In genomic region chr2:153404882-153405281, GRCm38 (mm10) we compare ENCODE assay signal across 27 mouse cellular contexts. TPM values are rescaled to one million over a fixed set of nuclear protein-coding genes. Genes with fewer than 3 reads are reported as not detected.
DNase-seq lines count a peak whose midpoint lies in the region; ATAC-seq and TF ChIP-seq lines count a peak whose summit lies in the region.
"Had no signal": no experiment of that assay in that cellular context is flagged by ENCODE, and none has a peak within 500 bp of the region (broad histone marks: within the 10 kb centered on the region; RNA-seq: fewer than 3 reads in every experiment).

No protein-coding gene starts in this region.

- peak; percentile 82 for ATAC-seq in intestine, embryonic 16.5 days
- ATAC-seq: forebrain, postnatal 0 days had no signal

- dilution Hi-C loops in CH12.LX (cut with MboI; ENCODE audit: extremely low pct_ligation_motif_present, extremely low pct_unique_long_range_greater_than_20kb, low sequenced_read_pairs), result no loop called here

- peaks cover 39 to 73% of the 10 kb centered on the region in 2 experiments for H3K36me3 ChIP-seq in CH12.LX (replicated peaks in 1 of 2; ENCODE audit: control insufficient read depth in 1 of 2, insufficient read depth in 1 of 2, low read length in 1 of 2)
- peaks cover 16% of the 10 kb centered on the region for H3K36me3 ChIP-seq in intestine, embryonic 16.5 days (ENCODE audit: control insufficient read depth, insufficient read depth, low read length)
- H3K36me3 ChIP-seq in myocyte (ENCODE audit: control insufficient read depth, insufficient read depth), result peaks cover 10% of the 10 kb centered on the region

- no peaks in the 10 kb centered on the region for H3K9me3 ChIP-seq in CH12.LX (replicated peaks; ENCODE audit: low read length)
- H3K9me3 ChIP-seq in intestine, embryonic 16.5 days (ENCODE audit: control insufficient read depth, low read length), result no peaks in the 10 kb centered on the region
- H3K9me3 ChIP-seq: embryonic facial prominence, embryonic 10.5 days; embryonic facial prominence, embryonic 15.5 days; forebrain, embryonic 12.5 days; heart, embryonic 13.5 days; lung, embryonic 15.5 days; neural tube, embryonic 15.5 days had no signal

- in situ Hi-C loops in CH12.LX (cut with MboI; ENCODE audit: low pct_ligation_motif_present, low pct_unique_long_range_greater_than_20kb, low sequenced_read_pairs), result no loop called here

- TF ChIP-seq POLR2A in CH12.LX (IDR thresholded peaks at IDR 0.05; ENCODE audit: low read depth, low read length), result no peak
- no peak for TF ChIP-seq POLR2A in myocyte (IDR thresholded peaks at IDR 0.05; ENCODE audit: insufficient read length, low read depth)

- H3K27ac ChIP-seq in CH12.LX (ENCODE audit: insufficient read depth, low read depth), result no peak overlapping the region
- H3K27ac ChIP-seq in intestine, embryonic 16.5 days (ENCODE audit: low read length), result peak overlapping the region; percentile 54
- H3K27ac ChIP-seq: embryonic facial prominence, embryonic 10.5 days; embryonic facial prominence, embryonic 15.5 days; forebrain, embryonic 12.5 days; heart, embryonic 13.5 days; hindbrain, embryonic 14.5 days; lung, embryonic 15.5 days; macrophage; neural tube, embryonic 15.5 days had no signal

- H3K4me2 ChIP-seq in CH12.LX (ENCODE audit: insufficient read depth, low read depth, poor library complexity, severe bottlenecking) (no peak overlapping the region), myocyte (ENCODE audit: low read depth) (no peak overlapping the region)
- H3K4me2 ChIP-seq in intestine, embryonic 16.5 days (ENCODE audit: low read depth, low read length), result no peak overlapping the region
- H3K4me2 ChIP-seq: embryonic facial prominence, embryonic 15.5 days; forebrain, embryonic 12.5 days; heart, embryonic 13.5 days; hindbrain, embryonic 14.5 days; lung, embryonic 15.5 days; neural tube, embryonic 15.5 days had no signal

- H3K27me3 ChIP-seq in CH12.LX (replicated peaks), result no peaks in the 10 kb centered on the region
- no peaks in the 10 kb centered on the region for H3K27me3 ChIP-seq in intestine, embryonic 16.5 days (replicated peaks; ENCODE audit: control insufficient read depth, insufficient read depth, low read length)
- H3K27me3 ChIP-seq in myocyte (ENCODE audit: control insufficient read depth, insufficient read depth, insufficient read length), result no peaks in the 10 kb centered on the region
- H3K27me3 ChIP-seq: embryonic facial prominence, embryonic 15.5 days; forebrain, embryonic 12.5 days; heart, embryonic 13.5 days; lung, embryonic 15.5 days; neural tube, embryonic 15.5 days had no signal

- peak; percentile 78 for DNase-seq in heart, adult 11 months
- no peak for DNase-seq in heart, adult 18-20 months
- DNase-seq in CH12.LX (ENCODE audit: extremely low read depth), result no peak
- DNase-seq in layer of hippocampus, adult 11-12 months (ENCODE audit: low spot score), result no peak
- DNase-seq in gastrocnemius, postnatal 14 days, result no peak
- no peak for DNase-seq in kidney, postnatal 36 days
- DNase-seq: cerebellum, adult 8-10 months; cerebellum, postnatal 25 days; forebrain, postnatal 0 days; heart, postnatal 10 days; kidney, adult 11 months; kidney, postnatal 4 days; midbrain, embryonic 14.5 days; retina, postnatal 1 day; right cerebral cortex, postnatal 14 days; thymus, adult 2 months; thymus, postnatal 36 days had no signal

- no peak overlapping the region for H3K9ac ChIP-seq in CH12.LX (ENCODE audit: insufficient read depth, low read depth)
- H3K9ac ChIP-seq in intestine, embryonic 16.5 days (ENCODE audit: low read depth, low read length), result no peak overlapping the region
- H3K9ac ChIP-seq: embryonic facial prominence, embryonic 15.5 days; forebrain, embryonic 12.5 days; forebrain, postnatal 0 days; heart, embryonic 13.5 days; hindbrain, embryonic 14.5 days; lung, embryonic 15.5 days; neural tube, embryonic 15.5 days had no signal

- TF ChIP-seq EP300 in CH12.LX (IDR thresholded peaks at IDR 0.05; ENCODE audit: low read length), result no peak

- 58% methylated on average over 3 of the region's 3 CpGs for WGBS in intestine, embryonic 16.5 days

- H3K79me2 ChIP-seq in CH12.LX (replicated peaks; ENCODE audit: control insufficient read depth, extremely low read depth, insufficient read depth, poor library complexity, severe bottlenecking) (no peaks in the 10 kb centered on the region), myocyte (ENCODE audit: control insufficient read depth, insufficient read depth) (no peaks in the 10 kb centered on the region)

- no peak for TF ChIP-seq RAD21 in CH12.LX (IDR thresholded peaks at IDR 0.05; ENCODE audit: low read depth, low read length)

- intact Hi-C loops in gastrocnemius, postnatal 14 days (cut with DNase I; ENCODE audit: low total_unique reads), result no loop called here

- no peak for TF ChIP-seq CTCF in CH12.LX (conservative IDR thresholded peaks at IDR 0.05 in 1 of 2, IDR thresholded peaks at IDR 0.05 in 1 of 2; ENCODE audit: low read depth in 2 of 2, low read length in 2 of 2)

- H3K4me1 ChIP-seq in CH12.LX (ENCODE audit: control insufficient read depth in 1 of 2, insufficient read depth in 2 of 2), result peaks cover 0 to 14% of the 10 kb centered on the region in 2 experiments; a peak in 2 of 4 replicates
- peaks cover 9% of the 10 kb centered on the region for H3K4me1 ChIP-seq in intestine, embryonic 16.5 days (ENCODE audit: control insufficient read depth, insufficient read depth, low read length)
- H3K4me1 ChIP-seq: embryonic facial prominence, embryonic 15.5 days; forebrain, embryonic 12.5 days; lung, embryonic 15.5 days; neural tube, embryonic 15.5 days had no signal

- no peak overlapping the region for H3ac ChIP-seq in myocyte (ENCODE audit: control insufficient read depth, insufficient read length)

- no peak overlapping the region for H3K4me3 ChIP-seq in CH12.LX (replicated peaks in 1 of 3; ENCODE audit: low read depth in 2 of 3, low read length in 2 of 3, poor library complexity in 1 of 3)
- no peak overlapping the region for H3K4me3 ChIP-seq in intestine, embryonic 16.5 days (ENCODE audit: low read length)
- H3K4me3 ChIP-seq in myocyte, result no peak overlapping the region
- H3K4me3 ChIP-seq: embryonic facial prominence, embryonic 10.5 days; embryonic facial prominence, embryonic 15.5 days; forebrain, embryonic 12.5 days; heart, embryonic 13.5 days; lung, embryonic 15.5 days; neural tube, embryonic 15.5 days had no signal

TF ChIP-seq in CH12.LX, 34 proteins besides CTCF, POLR2A, EP300 and RAD21:
- peak; percentile 42; the same call in 1 of the 2 replicates for TF ChIP-seq POLR2AphosphoS2 (IDR thresholded peaks at IDR 0.05; ENCODE audit: low read depth, low read length)
- no peak for TF ChIP-seq HCFC1 (IDR thresholded peaks at IDR 0.05; ENCODE audit: low read depth, low read length)
- TF ChIP-seq ZMIZ1 (IDR thresholded peaks at IDR 0.05; ENCODE audit: low read depth, low read length), result no peak

TF ChIP-seq in myocyte, 11 proteins besides CTCF, POLR2A, EP300 and RAD21:
- TF ChIP-seq SRF (IDR thresholded peaks at IDR 0.05; ENCODE audit: control insufficient read depth, insufficient read length, low read depth), result no peak
- TF ChIP-seq MAX (IDR thresholded peaks at IDR 0.05; ENCODE audit: low read depth), result no peak
- peak; percentile 49 for TF ChIP-seq POLR2AphosphoS2 (IDR thresholded peaks at IDR 0.05; ENCODE audit: insufficient read length, low read depth)
- no peak for TF ChIP-seq TCF3 (IDR thresholded peaks at IDR 0.05; ENCODE audit: insufficient read length, low read depth)
- TF ChIP-seq MYOG (IDR thresholded peaks at IDR 0.05; ENCODE audit: control insufficient read depth in 1 of 3, insufficient read depth in 1 of 3, insufficient read length in 2 of 3, low read depth in 2 of 3), result no peak

RNA-seq across cellular contexts. Expression of gene Asxl1, which starts 59.3 kb away (rescaled TPM):
- 10 to 100 TPM; 17.1 to 17.3 TPM for total RNA-seq in heart, adult 18-20 months (2021)
- 18.0 and 19.0 TPM in 2 replicates for total RNA-seq in CH12.LX (2012; rRNA removed)
- total RNA-seq in CH12.LX (2014; rRNA removed), result 12.7 and 13.2 TPM in 2 replicates
- 28.3 and 31.1 TPM in 2 replicates for polyA plus RNA-seq in CH12.LX (2012; ENCODE audit: insufficient read length, low read depth)
- polyA plus RNA-seq in intestine, embryonic 16.5 days (2015; fragmentation: Nextera tagmentation; extraction: Ambion mirVana), result 6.8 and 6.9 TPM in 2 replicates
- 15.4 TPM for polyA plus RNA-seq in myocyte (2012; fragmentation: generic; extraction: Trizol)
- total RNA-seq in gastrocnemius, postnatal 14 days (2021), result 1 to 10 TPM; 9.5 TPM
